Mouse (Mus musculus): ENCODE results near the gene Mtch1.

DNA sequence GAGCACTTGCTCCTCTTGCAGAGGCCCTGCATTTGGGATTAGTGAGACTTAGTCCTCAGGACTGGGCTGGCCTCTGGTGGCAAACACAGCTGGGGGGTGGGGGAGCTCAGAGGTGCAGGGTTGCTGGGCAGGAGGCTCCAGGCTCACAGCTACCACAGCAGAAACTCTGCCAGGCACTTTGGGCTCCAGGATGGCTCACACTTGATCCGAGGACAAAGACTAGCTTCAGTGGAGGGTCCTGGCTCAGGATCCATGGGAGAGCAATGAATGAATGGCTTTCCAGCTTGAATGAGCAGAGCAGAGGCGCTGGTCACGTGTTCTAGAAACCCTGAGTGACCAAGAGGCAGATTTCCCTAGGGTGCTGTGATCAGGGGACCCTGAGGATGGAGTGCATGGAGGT lies 11.2 kb upstream of the Mtch1 start:
- no peak for TF ChIP-seq GATA1 (IDR thresholded peaks at IDR 0.05; ENCODE audit: borderline replicate concordance, low read length)
- TF ChIP-seq FLI1 (IDR thresholded peaks at IDR 0.05; ENCODE audit: low read length): no peak

Data from megakaryocyte, embryonic 14.5 days (primary cell).